Mouse (Mus musculus) stomach, postnatal 0 days (tissue): ENCODE measurements around the gene Stat1.

Source experiments
- CTCF ChIP-seq: IDR thresholded peaks from 2 replicates; pipeline ENCODE4 v1.5.1; 2016; ENCODE audit warnings: antibody characterized with exemption, low read depth, mild to moderate bottlenecking, moderate library complexity
- EP300 ChIP-seq: optimal IDR thresholded peaks from 2 replicates; pipeline ENCODE3; 2016; ENCODE audit warnings: antibody characterized with exemption

- TF ChIP-seq CTCF (no peak), EP300 (no peak)
Measured at GRCm38 (mm10) chr1:52163707-52164457, 44.6 kb downstream of the Stat1 start.
